Mouse (Mus musculus): Measurements from ENCODE around the gene Ube2e3. TPM values are rescaled to one million over a fixed set of nuclear protein-coding genes. Genes with fewer than 3 reads are reported as not detected.

The Ube2e3 gene
- polyA plus RNA-seq, 1 experiment = 24.1 TPM

DNA sequence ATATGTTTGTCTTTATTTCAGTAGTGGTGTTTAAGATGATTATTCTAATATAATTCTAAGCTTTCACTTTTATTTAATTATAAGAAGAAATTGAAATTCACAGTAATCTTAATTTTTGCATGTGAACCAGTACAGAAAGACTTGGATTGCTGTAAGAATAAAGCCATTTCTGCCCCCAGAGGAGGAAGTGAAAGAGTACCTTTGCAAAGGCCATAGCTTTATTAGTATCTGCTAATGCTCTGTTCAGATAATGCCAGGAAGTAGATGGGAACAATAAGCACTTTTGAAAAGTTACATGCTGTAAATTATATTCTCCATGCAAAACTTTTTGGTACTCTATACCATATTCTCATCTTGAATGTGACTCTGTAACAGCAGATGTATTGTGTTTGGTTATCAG is 8.1 kb downstream of the Ube2e3 start:
- H3K36me3 ChIP-seq (ENCODE audit: control insufficient read depth, insufficient read depth) = no peaks in the 10 kb centered on the region
- TF ChIP-seq USF1 (IDR thresholded peaks at IDR 0.05; ENCODE audit: low read depth) (no peak), SRF (IDR thresholded peaks at IDR 0.05; ENCODE audit: control insufficient read depth, insufficient read length, low read depth) (no peak)
- no peak overlapping the region for H3K4me2 ChIP-seq (ENCODE audit: low read depth)
- H3K79me2 ChIP-seq (ENCODE audit: control insufficient read depth, insufficient read depth) = peaks cover 27% of the 10 kb centered on the region
- no peak overlapping the region for H3K4me3 ChIP-seq
- no peaks in the 10 kb centered on the region for H3K27me3 ChIP-seq (ENCODE audit: control insufficient read depth, insufficient read depth, insufficient read length)
- H3ac ChIP-seq (ENCODE audit: control insufficient read depth, insufficient read length) = no peak overlapping the region

DNA sequence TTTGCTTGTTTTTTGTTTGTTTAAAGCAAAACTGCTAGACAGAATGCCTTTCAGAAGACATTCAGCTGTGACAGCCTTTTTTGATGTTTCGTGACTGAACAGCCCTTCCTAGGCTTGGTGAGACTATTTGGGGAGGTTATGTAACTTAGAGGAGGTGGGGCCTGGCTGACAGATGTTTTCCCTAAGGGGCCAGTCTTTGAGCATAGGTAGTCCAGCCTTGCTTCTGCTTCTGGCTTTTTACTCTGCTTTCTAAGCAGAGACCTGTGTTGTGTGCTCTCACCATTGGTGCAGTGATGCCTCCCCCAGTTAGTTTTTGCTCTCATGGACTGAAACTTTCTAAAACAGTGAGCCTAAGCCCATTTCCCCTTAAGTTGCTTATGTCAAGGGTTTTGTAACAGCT is 14.1 kb downstream of the Ube2e3 start:
- H3K79me2 ChIP-seq (ENCODE audit: control insufficient read depth, insufficient read depth) = peaks cover 54% of the 10 kb centered on the region
- H3K27me3 ChIP-seq (ENCODE audit: control insufficient read depth, insufficient read depth, insufficient read length) = no peaks in the 10 kb centered on the region
- H3K4me2 ChIP-seq (ENCODE audit: low read depth) = no peak overlapping the region
- no peak for TF ChIP-seq MAX (IDR thresholded peaks at IDR 0.05; ENCODE audit: low read depth)
- H3K4me3 ChIP-seq = no peak overlapping the region
- no peak overlapping the region for H3ac ChIP-seq (ENCODE audit: control insufficient read depth, insufficient read length)
- no peaks in the 10 kb centered on the region for H3K36me3 ChIP-seq (ENCODE audit: control insufficient read depth, insufficient read depth)

DNA sequence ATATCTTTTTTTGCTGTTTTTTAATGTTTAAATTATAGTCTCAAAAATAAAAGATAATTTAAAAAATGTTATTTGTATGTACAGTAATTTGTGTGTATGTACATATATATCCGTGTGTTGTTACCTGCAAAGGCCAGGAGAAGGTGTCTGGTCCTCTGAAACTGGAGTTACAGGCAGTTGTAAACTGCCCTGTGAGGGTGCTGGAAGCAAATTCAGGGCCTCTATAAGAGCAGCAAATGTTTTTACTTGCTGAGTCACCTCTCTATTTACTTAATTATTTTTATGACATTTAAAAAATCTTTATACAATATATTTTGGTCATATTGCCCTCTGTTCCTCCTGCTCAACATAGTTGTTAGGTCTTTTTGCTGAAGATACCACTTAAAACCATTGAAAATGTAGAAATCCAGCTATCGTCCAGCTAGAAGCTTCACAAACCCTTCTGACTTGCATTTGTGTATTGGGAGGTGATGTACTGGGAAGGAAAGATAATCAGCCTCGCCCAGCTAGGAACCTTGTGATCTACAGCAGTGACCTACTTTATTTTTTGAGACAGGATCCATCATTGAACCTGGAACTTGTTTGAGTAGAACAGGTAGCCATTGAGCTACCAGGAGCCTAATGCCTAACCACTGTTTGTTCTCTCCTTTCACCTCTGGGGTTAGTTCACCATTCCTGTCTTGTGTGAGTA is 15.0 kb downstream of the Ube2e3 start:
- Histone ChIP-seq H3ac (ENCODE audit: control insufficient read depth, insufficient read length) (no peak overlapping the region), H3K4me2 (ENCODE audit: low read depth) (no peak overlapping the region)

DNA sequence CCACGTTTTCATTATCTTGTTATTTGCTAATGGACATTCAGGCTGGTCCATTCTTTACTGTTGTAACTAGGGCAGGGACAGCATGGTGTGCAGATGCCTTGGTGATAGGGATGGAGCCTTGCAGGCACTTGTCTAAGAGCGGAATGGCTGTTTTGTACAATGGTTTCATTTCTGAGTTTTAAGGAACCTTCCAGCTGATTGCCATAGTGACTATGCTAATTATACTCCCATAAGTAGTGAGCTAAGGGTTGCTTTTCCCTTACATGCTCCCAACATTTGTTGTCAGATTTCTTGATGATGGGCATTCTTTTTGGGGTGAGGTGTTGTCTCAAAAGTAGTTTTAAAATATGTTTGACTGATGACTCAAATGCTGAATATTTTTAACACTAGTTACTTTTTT is 18.5 kb downstream of the Ube2e3 start:
- TF ChIP-seq MYOG (IDR thresholded peaks at IDR 0.05; ENCODE audit: control insufficient read depth in 1 of 3, insufficient read depth in 1 of 3, insufficient read length in 2 of 3, low read depth in 2 of 3) (no peak), E2F4 (IDR thresholded peaks at IDR 0.05; ENCODE audit: insufficient read depth) (no peak), TCF3 (IDR thresholded peaks at IDR 0.05; ENCODE audit: insufficient read length, low read depth) (no peak), TCF12 (IDR thresholded peaks at IDR 0.05; ENCODE audit: insufficient read depth, poor library complexity, severe bottlenecking) (no peak), MAX (IDR thresholded peaks at IDR 0.05; ENCODE audit: low read depth) (no peak), USF1 (IDR thresholded peaks at IDR 0.05; ENCODE audit: low read depth) (no peak)
- Histone ChIP-seq H3K4me3 (no peak overlapping the region), H3K79me2 (ENCODE audit: control insufficient read depth, insufficient read depth) (peaks cover 62% of the 10 kb centered on the region), H3ac (ENCODE audit: control insufficient read depth, insufficient read length) (no peak overlapping the region), H3K4me2 (ENCODE audit: low read depth) (no peak overlapping the region), H3K36me3 (ENCODE audit: control insufficient read depth, insufficient read depth) (no peaks in the 10 kb centered on the region), H3K27me3 (ENCODE audit: control insufficient read depth, insufficient read depth, insufficient read length) (no peaks in the 10 kb centered on the region)

More for the DNA sequence above, 15.0 kb downstream of the Ube2e3 start:
- H3K4me3 ChIP-seq = no peak overlapping the region
- no peaks in the 10 kb centered on the region for H3K27me3 ChIP-seq (ENCODE audit: control insufficient read depth, insufficient read depth, insufficient read length)
- H3K36me3 ChIP-seq (ENCODE audit: control insufficient read depth, insufficient read depth) = no peaks in the 10 kb centered on the region
- peaks cover 50% of the 10 kb centered on the region for H3K79me2 ChIP-seq (ENCODE audit: control insufficient read depth, insufficient read depth)
- TF ChIP-seq MYOD1 (IDR thresholded peaks at IDR 0.05; ENCODE audit: control insufficient read depth in 1 of 3, insufficient read length in 2 of 3, low read depth in 2 of 3) (no peak), MYOG (IDR thresholded peaks at IDR 0.05; ENCODE audit: control insufficient read depth in 1 of 3, insufficient read depth in 1 of 3, insufficient read length in 2 of 3, low read depth in 2 of 3) (no peak), TCF12 (IDR thresholded peaks at IDR 0.05; ENCODE audit: insufficient read depth, poor library complexity, severe bottlenecking) (no peak), CEBPB (IDR thresholded peaks at IDR 0.05; ENCODE audit: insufficient read depth, poor library complexity, severe bottlenecking) (no peak), MAX (IDR thresholded peaks at IDR 0.05; ENCODE audit: low read depth) (no peak), E2F4 (IDR thresholded peaks at IDR 0.05; ENCODE audit: insufficient read depth) (no peak), POLR2A (IDR thresholded peaks at IDR 0.05; ENCODE audit: insufficient read length, low read depth) (no peak), SRF (IDR thresholded peaks at IDR 0.05; ENCODE audit: control insufficient read depth, insufficient read length, low read depth) (no peak), POLR2AphosphoS2 (IDR thresholded peaks at IDR 0.05; ENCODE audit: insufficient read length, low read depth) (no peak)

DNA sequence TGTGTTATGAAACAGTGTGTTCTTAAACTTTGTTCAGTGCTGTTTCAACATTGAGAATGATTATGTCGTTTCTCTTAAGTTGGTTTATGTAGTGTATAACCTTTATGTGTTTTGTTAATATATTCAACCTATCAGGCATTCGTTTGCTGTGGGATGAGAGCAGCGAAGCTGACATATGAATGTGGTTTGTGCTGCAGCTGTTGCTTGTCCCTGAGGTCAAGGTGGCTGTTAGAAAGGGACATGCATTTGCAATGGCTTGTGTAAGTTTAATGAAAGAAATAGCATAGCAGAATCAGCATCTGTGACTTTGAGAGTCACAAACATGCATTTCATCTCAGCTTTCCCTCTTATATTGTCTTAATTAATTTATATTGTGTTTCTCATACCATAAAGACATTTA is 20.3 kb downstream of the Ube2e3 start:
- Histone ChIP-seq H3K36me3 (ENCODE audit: control insufficient read depth, insufficient read depth) (no peaks in the 10 kb centered on the region), H3K4me2 (ENCODE audit: low read depth) (no peak overlapping the region), H3K79me2 (ENCODE audit: control insufficient read depth, insufficient read depth) (peaks cover 66% of the 10 kb centered on the region), H3K27me3 (ENCODE audit: control insufficient read depth, insufficient read depth, insufficient read length) (no peaks in the 10 kb centered on the region), H3ac (ENCODE audit: control insufficient read depth, insufficient read length) (no peak overlapping the region), H3K4me3 (no peak overlapping the region)
- TF ChIP-seq MYOG (IDR thresholded peaks at IDR 0.05; ENCODE audit: control insufficient read depth in 1 of 3, insufficient read depth in 1 of 3, insufficient read length in 2 of 3, low read depth in 2 of 3) = peak in 2 of 3 experiments; percentile 41 to 59
- TF ChIP-seq MYOD1 (IDR thresholded peaks at IDR 0.05; ENCODE audit: control insufficient read depth in 1 of 3, insufficient read length in 2 of 3, low read depth in 2 of 3) = peak in 2 of 3 experiments; percentile 64 to 74
- TF ChIP-seq MAX (IDR thresholded peaks at IDR 0.05; ENCODE audit: low read depth) = no peak
- no peak for TF ChIP-seq POLR2A (IDR thresholded peaks at IDR 0.05; ENCODE audit: insufficient read length, low read depth)

DNA sequence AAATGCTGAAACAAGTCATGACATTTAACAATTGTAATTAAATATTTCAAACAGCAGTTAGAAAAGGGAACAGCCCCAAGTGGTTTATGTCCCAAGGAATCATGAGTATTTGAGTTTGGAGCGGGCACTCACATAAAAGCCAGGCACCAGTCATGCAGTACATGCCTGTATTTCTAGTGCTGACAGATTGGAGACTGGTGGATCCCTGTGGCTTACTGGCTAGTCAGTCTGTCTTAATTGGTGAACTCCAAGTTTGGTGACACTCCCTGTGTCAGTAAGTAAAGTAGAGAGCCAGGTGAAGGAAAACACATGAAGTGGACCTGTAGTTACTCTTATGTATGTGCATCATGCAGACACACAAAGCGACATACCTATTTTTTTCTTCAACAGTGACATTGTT is 27.3 kb downstream of the Ube2e3 start:
- peaks cover 60% of the 10 kb centered on the region for H3K79me2 ChIP-seq (ENCODE audit: control insufficient read depth, insufficient read depth)
- no peak overlapping the region for H3K4me3 ChIP-seq
- TF ChIP-seq TCF3 (IDR thresholded peaks at IDR 0.05; ENCODE audit: insufficient read length, low read depth) = no peak
- no peak for TF ChIP-seq POLR2AphosphoS2 (IDR thresholded peaks at IDR 0.05; ENCODE audit: insufficient read length, low read depth)
- no peak for TF ChIP-seq CEBPB (IDR thresholded peaks at IDR 0.05; ENCODE audit: insufficient read depth, poor library complexity, severe bottlenecking)
- no peak for TF ChIP-seq MAX (IDR thresholded peaks at IDR 0.05; ENCODE audit: low read depth)
- TF ChIP-seq MYOD1 (IDR thresholded peaks at IDR 0.05; ENCODE audit: control insufficient read depth in 1 of 3, insufficient read length in 2 of 3, low read depth in 2 of 3) = no peak
- no peak for TF ChIP-seq POLR2A (IDR thresholded peaks at IDR 0.05; ENCODE audit: insufficient read length, low read depth)
- no peak for TF ChIP-seq TCF12 (IDR thresholded peaks at IDR 0.05; ENCODE audit: insufficient read depth, poor library complexity, severe bottlenecking)
- no peak for TF ChIP-seq MYOG (IDR thresholded peaks at IDR 0.05; ENCODE audit: control insufficient read depth in 1 of 3, insufficient read depth in 1 of 3, insufficient read length in 2 of 3, low read depth in 2 of 3)
- TF ChIP-seq USF1 (IDR thresholded peaks at IDR 0.05; ENCODE audit: low read depth) = no peak
- TF ChIP-seq REST (IDR thresholded peaks at IDR 0.05; ENCODE audit: insufficient read depth, insufficient read length) = no peak
- TF ChIP-seq E2F4 (IDR thresholded peaks at IDR 0.05; ENCODE audit: insufficient read depth) = no peak
- TF ChIP-seq SRF (IDR thresholded peaks at IDR 0.05; ENCODE audit: control insufficient read depth, insufficient read length, low read depth) = no peak
- H3K4me2 ChIP-seq (ENCODE audit: low read depth) = no peak overlapping the region
- no peaks in the 10 kb centered on the region for H3K36me3 ChIP-seq (ENCODE audit: control insufficient read depth, insufficient read depth)
- no peak overlapping the region for H3ac ChIP-seq (ENCODE audit: control insufficient read depth, insufficient read length)
- no peaks in the 10 kb centered on the region for H3K27me3 ChIP-seq (ENCODE audit: control insufficient read depth, insufficient read depth, insufficient read length)
